Mouse (Mus musculus): ENCODE measurements around the gene Man1b1.

Man1b1 gene

GRCm38 (mm10) chr2:25305587-25306359 lies 26.4 kb upstream of the Man1b1 start:
- DNase-seq (ENCODE audit: low spot score in 2 of 2) = no peak

GRCm38 (mm10) chr2:25310180-25310579 lies 22.0 kb upstream of the Man1b1 start:
- DNase-seq (ENCODE audit: low spot score in 2 of 2) = no peak

GRCm38 (mm10) chr2:25310969-25311368 lies 21.2 kb upstream of the Man1b1 start:
- no peak for DNase-seq (ENCODE audit: low spot score in 2 of 2)

- DNase-seq (ENCODE audit: low spot score in 2 of 2) = no peak
Measured at GRCm38 (mm10) chr2:25311491-25311891, 20.6 kb upstream of the Man1b1 start.

- DNase-seq (ENCODE audit: low spot score in 2 of 2) = no peak
Measured at GRCm38 (mm10) chr2:25318119-25318966, 13.8 kb upstream of the Man1b1 start.

- peak; percentile 67 to 89 for DNase-seq (ENCODE audit: low spot score in 2 of 2)
Measured at GRCm38 (mm10) chr2:25318971-25319773, 13.0 kb upstream of the Man1b1 start, which contains the start of gene Grin1. Gene Grin1 (minus strand): TSS chr2:25319187.

- DNase-seq (ENCODE audit: low spot score in 2 of 2) = no peak
Measured at GRCm38 (mm10) chr2:25320084-25320483, 12.1 kb upstream of the Man1b1 start.

GRCm38 (mm10) chr2:25326036-25326435 lies 6.1 kb upstream of the Man1b1 start:
- no peak for DNase-seq (ENCODE audit: low spot score in 2 of 2)

GRCm38 (mm10) chr2:25328440-25328839 lies 3.7 kb upstream of the Man1b1 start:
- DNase-seq (ENCODE audit: low spot score in 2 of 2) = no peak

- no peak for DNase-seq (ENCODE audit: low spot score in 2 of 2)
Measured at GRCm38 (mm10) chr2:25331470-25331869, 668 bp upstream of the Man1b1 start.

GRCm38 (mm10) chr2:25333569-25333968 lies 1.4 kb downstream of the Man1b1 start:
- DNase-seq (ENCODE audit: low spot score in 2 of 2) = no peak

GRCm38 (mm10) chr2:25338303-25338702 lies 6.2 kb downstream of the Man1b1 start:
- DNase-seq (ENCODE audit: low spot score in 2 of 2) = no peak

- DNase-seq (ENCODE audit: low spot score in 2 of 2) = no peak
Measured at GRCm38 (mm10) chr2:25348162-25348561, 16.0 kb downstream of the Man1b1 start.

- no peak for DNase-seq (ENCODE audit: low spot score in 2 of 2)
Measured at GRCm38 (mm10) chr2:25349499-25349898, 17.4 kb downstream of the Man1b1 start.

- DNase-seq (ENCODE audit: low spot score in 2 of 2) = no peak
Measured at GRCm38 (mm10) chr2:25350701-25351100, 18.6 kb downstream of the Man1b1 start.

- no peak for DNase-seq (ENCODE audit: low spot score in 2 of 2)
Measured at GRCm38 (mm10) chr2:25354211-25354610, 22.1 kb downstream of the Man1b1 start.

GRCm38 (mm10) chr2:25355419-25356066 lies 23.4 kb downstream of the Man1b1 start:
- no peak for DNase-seq (ENCODE audit: low spot score in 2 of 2)

- DNase-seq (ENCODE audit: low spot score in 2 of 2) = peak; percentile 79 to 87
Measured at GRCm38 (mm10) chr2:25356208-25357079, 24.3 kb downstream of the Man1b1 start, which contains the start of gene Dpp7. Gene Dpp7 (minus strand): TSS chr2:25356359.

- no peak for DNase-seq (ENCODE audit: low spot score in 2 of 2)
Measured at GRCm38 (mm10) chr2:25359848-25360247, 27.7 kb downstream of the Man1b1 start.

- DNase-seq (ENCODE audit: low spot score in 2 of 2) = no peak
Measured at GRCm38 (mm10) chr2:25363478-25364178, 31.5 kb downstream of the Man1b1 start.

Data from spleen, postnatal 4 days (tissue).